In the genomic region with DNA sequence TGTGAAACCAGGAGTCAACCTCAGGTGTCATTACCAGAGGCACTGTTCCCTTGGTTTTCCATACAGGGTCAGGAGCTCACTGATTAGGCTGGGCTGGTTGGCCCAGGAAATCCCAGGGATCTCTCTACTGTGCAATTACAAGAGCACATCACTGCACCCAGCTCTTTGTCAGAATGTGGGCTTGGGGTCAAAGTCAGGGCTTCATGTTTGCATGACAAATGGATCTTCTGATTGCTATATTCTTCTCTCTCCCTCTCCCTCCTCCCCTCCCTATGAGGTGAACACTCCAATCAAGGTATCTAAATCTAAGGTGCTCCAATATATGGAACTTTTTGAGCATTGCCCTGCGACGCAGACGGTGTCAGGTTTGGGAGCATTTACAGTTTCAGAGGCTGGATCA, we compare ENCODE assay signal across 27 mouse cellular contexts. TPM values are rescaled to one million over a fixed set of nuclear protein-coding genes. Genes with fewer than 3 reads are reported as not detected.
DNase-seq lines count a peak whose midpoint lies in the region; ATAC-seq and TF ChIP-seq lines count a peak whose summit lies in the region.
"Had no signal": no experiment of that assay in that cellular context is flagged by ENCODE, and none has a peak within 500 bp of the region (broad histone marks: within the 10 kb centered on the region; RNA-seq: fewer than 3 reads in every experiment).

No protein-coding gene starts in this region.

- TF ChIP-seq POLR2A in limb, embryonic 14.5 days (IDR thresholded peaks at IDR 0.05; ENCODE audit: borderline replicate concordance, extremely low read depth, insufficient read depth, insufficient read length), result no peak

- no peaks in the 10 kb centered on the region for H3K27me3 ChIP-seq in limb, embryonic 14.5 days (ENCODE audit: control insufficient read depth, insufficient read depth, low read length)
- no peaks in the 10 kb centered on the region for H3K27me3 ChIP-seq in limb, embryonic 10.5 days (ENCODE audit: low read depth, poor library complexity, severe bottlenecking)
- H3K27me3 ChIP-seq in intestine, embryonic 15.5 days (replicated peaks), result no peaks in the 10 kb centered on the region
- H3K27me3 ChIP-seq: CH12.LX; heart, embryonic 12.5 days; heart, embryonic 15.5 days; hindbrain, embryonic 13.5 days had no signal

- intact Hi-C loops in left cerebral cortex, postnatal 4 days (cut with DNase I), result no loop called here

- peaks cover 20% of the 10 kb centered on the region for H3K4me1 ChIP-seq in limb, embryonic 14.5 days (ENCODE audit: control insufficient read depth, insufficient read depth, low read length)
- H3K4me1 ChIP-seq in limb, embryonic 10.5 days, result no peaks in the 10 kb centered on the region
- peaks cover 4 to 6% of the 10 kb centered on the region in 2 experiments; a peak in 3 of 4 replicates for H3K4me1 ChIP-seq in ES-E14 (ENCODE audit: control insufficient read depth in 2 of 2, insufficient read depth in 2 of 2, low read length in 2 of 2, poor library complexity in 1 of 2)
- no peaks in the 10 kb centered on the region for H3K4me1 ChIP-seq in intestine, embryonic 15.5 days (replicated peaks)
- H3K4me1 ChIP-seq: heart, embryonic 15.5 days; hindbrain, embryonic 10.5 days; hindbrain, embryonic 13.5 days had no signal

- no peak overlapping the region for H3K4me2 ChIP-seq in limb, embryonic 14.5 days (replicated peaks; ENCODE audit: low read depth, low read length, severe bottlenecking)
- no peak overlapping the region for H3K4me2 ChIP-seq in intestine, embryonic 15.5 days (replicated peaks)
- H3K4me2 ChIP-seq: heart, embryonic 12.5 days; heart, embryonic 15.5 days; hindbrain, embryonic 13.5 days had no signal

- H3K9me3 ChIP-seq in limb, embryonic 14.5 days (ENCODE audit: control insufficient read depth, low read length), result no peaks in the 10 kb centered on the region
- H3K9me3 ChIP-seq in limb, embryonic 10.5 days (replicated peaks), result no peaks in the 10 kb centered on the region
- H3K9me3 ChIP-seq in ES-E14 (ENCODE audit: control insufficient read depth, insufficient read depth, low read depth, low read length), result no peaks in the 10 kb centered on the region; the same call in 1 of the 2 replicates
- no peaks in the 10 kb centered on the region for H3K9me3 ChIP-seq in intestine, embryonic 15.5 days
- H3K9me3 ChIP-seq: forebrain, embryonic 10.5 days; heart, embryonic 12.5 days; heart, embryonic 15.5 days; hindbrain, embryonic 10.5 days; hindbrain, embryonic 13.5 days had no signal

- no peaks in the 10 kb centered on the region for H3K36me3 ChIP-seq in limb, embryonic 14.5 days (ENCODE audit: control insufficient read depth, insufficient read depth, low read length)
- H3K36me3 ChIP-seq in limb, embryonic 10.5 days, result no peaks in the 10 kb centered on the region
- H3K36me3 ChIP-seq in ES-E14 (ENCODE audit: control insufficient read depth, insufficient read depth, low read length, poor library complexity, severe bottlenecking), result peaks cover 2% of the 10 kb centered on the region; the same call in 1 of the 2 replicates
- H3K36me3 ChIP-seq in intestine, embryonic 15.5 days, result no peaks in the 10 kb centered on the region
- H3K36me3 ChIP-seq: forebrain, embryonic 10.5 days; heart, embryonic 12.5 days; heart, embryonic 15.5 days; hindbrain, embryonic 10.5 days; hindbrain, embryonic 13.5 days had no signal

- in situ Hi-C loops in ES-E14 (cut with MboI; ENCODE audit: low sequenced_read_pairs in 2 of 2, unreplicated experiment in 2 of 2), result no loop called here

- 91% methylated on average over 3 of the region's 3 CpGs for WGBS in limb, embryonic 14.5 days
- 99% methylated on average over 3 of the region's 3 CpGs for WGBS in limb, embryonic 10.5 days
- 94% methylated on average over 3 of the region's 3 CpGs for WGBS in intestine, embryonic 15.5 days

- H3K27ac ChIP-seq in limb, embryonic 14.5 days (replicated peaks; ENCODE audit: low read depth, low read length), result peak overlapping the region; percentile 72
- no peak overlapping the region for H3K27ac ChIP-seq in limb, embryonic 10.5 days
- H3K27ac ChIP-seq in ES-E14 (ENCODE audit: insufficient read depth, low read depth, low read length, poor library complexity, severe bottlenecking), result no peak overlapping the region
- H3K27ac ChIP-seq in intestine, embryonic 15.5 days, result no peak overlapping the region
- H3K27ac ChIP-seq: forebrain, embryonic 10.5 days; hindbrain, embryonic 10.5 days; hindbrain, embryonic 13.5 days had no signal

- no peak for ATAC-seq in limb, embryonic 14.5 days (ENCODE audit: low FRiP score, low read depth)
- ATAC-seq in intestine, embryonic 15.5 days, result peak; percentile 17; the same call in 1 of the 2 replicates
- ATAC-seq: forebrain, embryonic 14.5 days; hindbrain, embryonic 16.5 days had no signal

- DNase-seq in limb, embryonic 14.5 days (ENCODE audit: low spot score), result no peak
- no peak for DNase-seq in limb, embryonic 10.5 days (ENCODE audit: low spot score)
- peak; percentile 26 for DNase-seq in ES-E14 (ENCODE audit: low read depth, low spot score)
- no peak for DNase-seq in left cerebral cortex, postnatal 4 days
- DNase-seq in adrenal gland, postnatal 10 days, result no peak
- DNase-seq in frontal cortex, postnatal 36 days (ENCODE audit: low spot score in 2 of 2), result no peak
- DNase-seq: adrenal gland, adult 8-10 months; adrenal gland, postnatal 36 days; B cell, adult 2 months; cerebellum, adult 18-20 months; cerebellum, adult 9-10 months; cerebellum, postnatal 14 days; forebrain, postnatal 0 days; gastrocnemius, postnatal 25 days; heart, adult 18-20 months; heart, postnatal 10 days; heart, postnatal 36 days; kidney, adult 11 months had no signal

- no peak overlapping the region for H3K9ac ChIP-seq in limb, embryonic 14.5 days (ENCODE audit: low read depth, low read length, severe bottlenecking)
- H3K9ac ChIP-seq in ES-E14 (ENCODE audit: insufficient read depth, low read depth, low read length, poor library complexity, severe bottlenecking), result no peak overlapping the region
- H3K9ac ChIP-seq in intestine, embryonic 15.5 days, result no peak overlapping the region
- H3K9ac ChIP-seq: forebrain, postnatal 0 days; heart, embryonic 12.5 days; heart, embryonic 15.5 days; hindbrain, embryonic 13.5 days had no signal

- H3K4me3 ChIP-seq in limb, embryonic 14.5 days (replicated peaks; ENCODE audit: low read length), result no peak overlapping the region
- no peak overlapping the region for H3K4me3 ChIP-seq in limb, embryonic 10.5 days
- H3K4me3 ChIP-seq in ES-E14 (ENCODE audit: insufficient read depth in 1 of 2, low read depth in 1 of 2, low read length in 2 of 2, poor library complexity in 1 of 2, severe bottlenecking in 1 of 2), result no peak overlapping the region
- H3K4me3 ChIP-seq in intestine, embryonic 15.5 days (replicated peaks), result no peak overlapping the region
- H3K4me3 ChIP-seq: forebrain, embryonic 10.5 days; heart, embryonic 12.5 days; heart, embryonic 15.5 days; hindbrain, embryonic 10.5 days; hindbrain, embryonic 13.5 days had no signal

TF ChIP-seq in ES-E14, 5 proteins besides CTCF, POLR2A, EP300 and RAD21:
- no peak for TF ChIP-seq CHD2 (IDR thresholded peaks at IDR 0.05; ENCODE audit: low read depth, low read length)
- TF ChIP-seq HCFC1 (IDR thresholded peaks at IDR 0.05; ENCODE audit: borderline replicate concordance, insufficient read depth, low read length), result no peak
- no peak for TF ChIP-seq ZNF384 (IDR thresholded peaks at IDR 0.05; ENCODE audit: low read depth, low read length)
- no peak for TF ChIP-seq ZC3H11A (IDR thresholded peaks at IDR 0.05; ENCODE audit: borderline replicate concordance, low read depth, low read length)
- no peak for TF ChIP-seq MAFK (IDR thresholded peaks at IDR 0.05; ENCODE audit: insufficient read depth, low read depth, low read length)
TF ChIP-seq in ES-E14: peak in this region for 0.

RNA-seq across cellular contexts. Expression of a gene that starts 55.7 kb away (rescaled TPM):
- polyA plus RNA-seq in limb, embryonic 14.5 days (2012; rRNA removed), result 11.4 and 14.0 TPM in 2 replicates
- 18.0 and 20.5 TPM in 2 replicates for polyA plus RNA-seq in limb, embryonic 14.5 days (2014; fragmentation: Nextera tagmentation; extraction: Ambion mirVana)
- 14.8 and 18.0 TPM in 2 replicates for polyA plus RNA-seq in limb, embryonic 10.5 days (2016; fragmentation: Nextera tagmentation; extraction: Ambion mirVana)
- total RNA-seq in ES-E14 (2012; rRNA removed), result 8.7 and 10.1 TPM in 2 replicates
- 15.4 and 16.8 TPM in 2 replicates for polyA plus RNA-seq in intestine, embryonic 15.5 days (2015; fragmentation: Nextera tagmentation; extraction: Ambion mirVana)
- total RNA-seq in left cerebral cortex, postnatal 4 days (2021), result 10 to 100 TPM; 19.0 to 21.3 TPM
- 10 to 100 TPM; 11.3 to 14.4 TPM for total RNA-seq in adrenal gland, postnatal 10 days (2021)
